Mouse (Mus musculus) forebrain, embryonic 14.5 days (tissue): ENCODE measurements around the gene Foxo6. TPM values are rescaled to one million over a fixed set of nuclear protein-coding genes. Genes with fewer than 3 reads are reported as not detected.
A peak's percentile ranks its signal among the peaks of the same experiment; 100 is the strongest.

Experiments
- ATAC-seq: fragments of 200-750 bp; cut with Nextera tagmentation; 2 replicates; pipeline ENCODE4 v1.8.0; 2017; ENCODE audit warnings: mild to moderate bottlenecking, moderate library complexity
- DNase-seq: peaks from one replicate; pipeline ENCODE4 v3.0.0-alpha.2; 2015; ENCODE audit warnings: low spot score
- H3K27ac ChIP-seq: fragments of 300-500 bp; sonication (generic); 2 replicates; pipeline ENCODE4 v1.5.1; 2014; ENCODE audit warnings: low read depth, mild to moderate bottlenecking, control low read depth, low read length, moderate library complexity
- H3K27me3 ChIP-seq: fragments of 300-500 bp; sonication (generic); replicated peaks from 2 replicates; pipeline ENCODE4 v1.6.1; 2014; ENCODE audit warnings: low read length, control low read depth, mixed read lengths; ENCODE audit not compliant: control insufficient read depth, insufficient read depth
- H3K36me3 ChIP-seq: fragments of 300-500 bp; sonication (generic); 2 replicates; pipeline ENCODE4 v1.6.1; 2014; ENCODE audit warnings: low read length, control low read depth; ENCODE audit not compliant: control insufficient read depth, insufficient read depth
- H3K4me1 ChIP-seq: fragments of 300-500 bp; sonication (generic); 2 replicates; pipeline ENCODE4 v1.6.1; 2014; ENCODE audit warnings: antibody characterized with exemption, low read length, control low read depth; ENCODE audit not compliant: control insufficient read depth, insufficient read depth
- H3K4me2 ChIP-seq: fragments of 300-500 bp; sonication (generic); 2 replicates; pipeline ENCODE4 v1.6.1; 2014; ENCODE audit warnings: mild to moderate bottlenecking, control low read depth, low read length
- H3K4me3 ChIP-seq: fragments of 300-500 bp; sonication (generic); 2 replicates; pipeline ENCODE4 v1.5.1; 2014; ENCODE audit warnings: low read depth, low read length, control low read depth
- H3K9ac ChIP-seq: fragments of 300-500 bp; sonication (generic); 2 replicates; pipeline ENCODE4 v1.6.1; 2014; ENCODE audit warnings: mild to moderate bottlenecking, low read length, control low read depth, moderate library complexity
- H3K9me3 ChIP-seq: fragments of 300-500 bp; sonication (generic); replicated peaks from 2 replicates; pipeline ENCODE4 v1.6.1; 2016; ENCODE audit warnings: low read length, control low read depth, mixed read lengths; ENCODE audit not compliant: control insufficient read depth
- whole genome bisulfite sequencing: fragments of 180-500 bp; shearing (Covaris S2); extraction: QIAGEN DNeasy Blood & Tissue Kit; methylation state at CpG from one replicate; pipeline ENCODE4 v1.1.7; 2014; 5-methylcytosine and 5-hydroxymethylcytosine counted together
- polyA plus RNA-seq: library from polyadenylated mRNA; unstranded; fragments of >200 nt; fragmentation: Nextera tagmentation; extraction: Ambion mirVana; gene quantifications from 2 replicates; pipeline ENCODE4 v1.2.1, GENCODE M21; 2014

Gene Foxo6
- polyA plus RNA-seq, 1 experiment from 2014 or later: 6.5 TPM

DNA sequence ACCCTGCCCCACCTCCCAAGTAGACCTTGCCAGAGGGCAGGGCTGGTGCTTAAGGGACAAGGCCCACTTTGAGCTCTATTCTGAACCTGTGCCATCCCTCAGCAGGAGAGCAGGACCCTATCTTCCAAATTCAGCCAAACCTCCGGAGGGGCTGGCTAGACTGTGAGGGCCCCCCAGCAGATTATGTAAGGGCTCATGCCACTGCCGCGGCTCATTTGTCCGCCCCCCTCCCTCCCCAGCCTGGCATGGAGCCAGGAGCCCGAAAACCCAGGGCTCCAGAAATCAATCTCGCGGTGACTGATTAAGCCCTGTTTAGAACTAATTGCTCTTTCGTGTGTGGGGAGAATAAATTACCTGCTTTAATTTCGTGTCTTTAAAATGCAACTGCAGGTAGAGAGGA is 17.7 kb downstream of the Foxo6 start:
- Histone ChIP-seq H3K27me3 (peaks cover 25% of the 10 kb centered on the region), H3K4me1 (peaks cover 74% of the 10 kb centered on the region), H3K9ac (peak overlapping the region; percentile 17; the same call in 1 of the 2 replicates), H3K4me3 (no peak overlapping the region), H3K36me3 (peaks cover 14% of the 10 kb centered on the region), H3K4me2 (peak overlapping the region; percentile 52; the same call in 1 of the 2 replicates), H3K9me3 (no peaks in the 10 kb centered on the region), H3K27ac (peak overlapping the region; percentile 78)
- under 1% methylated on average over 9 of the region's 9 CpGs for WGBS
- DNase-seq (peak; percentile 75), ATAC-seq (0 out of 2 replicates have a peak, but pooled peaks have one; percentile 8)

DNA sequence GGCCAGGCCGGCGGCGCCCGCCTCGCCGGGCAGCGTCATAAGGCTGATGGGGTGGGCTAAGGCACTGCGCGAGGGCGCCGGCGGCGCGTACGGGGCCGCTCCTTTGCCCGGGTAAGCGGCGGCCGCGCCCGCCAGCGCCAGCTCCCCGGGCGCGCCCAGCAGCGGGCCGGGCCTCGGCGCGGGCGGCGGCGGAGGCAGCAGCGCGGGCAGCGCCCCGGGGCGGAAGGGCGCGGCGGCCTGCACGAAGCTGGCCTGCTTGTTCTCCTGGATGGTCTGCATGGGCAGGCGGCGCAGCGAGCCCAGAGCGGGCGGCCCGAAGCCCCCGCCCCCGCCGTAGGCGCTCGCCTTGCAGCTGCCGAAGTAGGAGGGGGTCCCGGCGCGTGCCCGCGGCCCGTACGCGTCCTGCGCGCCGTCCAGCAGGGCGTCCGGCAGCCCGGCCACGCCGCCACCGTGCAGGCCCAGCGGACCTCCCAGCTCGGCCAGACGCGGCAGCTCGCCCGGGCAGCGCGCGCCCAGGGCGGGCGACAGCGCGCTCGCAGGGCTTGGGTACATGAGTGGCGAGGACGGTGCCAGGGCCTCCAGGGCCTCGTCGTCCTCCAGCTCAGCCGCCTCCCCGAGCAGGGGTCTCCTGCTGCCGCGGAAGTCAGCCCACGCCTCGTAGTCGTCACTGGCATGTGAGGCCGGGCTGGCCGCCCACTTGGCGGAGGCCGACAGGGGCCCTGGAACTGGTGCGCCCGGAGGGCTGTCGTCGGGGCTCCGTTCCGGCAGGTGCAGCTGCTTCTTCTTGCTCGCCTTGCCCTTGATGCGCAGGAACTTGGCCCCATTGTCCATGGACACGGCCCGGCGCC is 18.7 kb downstream of the Foxo6 start:
- Histone ChIP-seq H3K27ac (peak overlapping the region; percentile 78), H3K9ac (peak overlapping the region; percentile 58), H3K4me2 (peak overlapping the region; percentile 52), H3K4me3 (peak overlapping the region; percentile 25), H3K9me3 (no peaks in the 10 kb centered on the region), H3K27me3 (peaks cover 25% of the 10 kb centered on the region), H3K36me3 (peaks cover 14% of the 10 kb centered on the region), H3K4me1 (peaks cover 76% of the 10 kb centered on the region)
- ATAC-seq (peak; percentile 32), DNase-seq (peak; percentile 62)
- WGBS: 1% methylated on average over 96 of the region's 112 CpGs

DNA sequence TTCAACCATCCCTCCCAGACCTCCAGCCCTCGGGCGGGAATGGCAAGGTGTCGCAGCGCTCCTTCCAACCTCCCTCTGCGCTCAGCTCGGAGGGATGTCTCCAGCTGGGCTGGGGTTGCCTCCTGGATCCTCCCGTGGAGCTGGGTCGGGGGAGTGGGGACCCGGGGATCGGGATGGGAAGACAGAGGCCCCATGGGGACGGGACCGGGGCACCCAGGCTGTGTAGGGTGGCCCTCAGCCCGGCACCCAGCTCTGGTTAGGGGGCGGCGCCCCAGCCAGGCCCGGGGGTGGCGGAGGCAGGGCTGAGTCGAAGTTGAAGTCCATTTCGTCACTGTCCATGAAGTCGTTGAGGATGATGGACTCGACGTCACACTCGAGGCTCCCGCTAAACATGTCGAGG is 19.5 kb downstream of the Foxo6 start:
- DNase-seq: no peak
- H3K9me3 ChIP-seq: no peaks in the 10 kb centered on the region
- no peak for ATAC-seq
- peak overlapping the region; percentile 25 for H3K4me3 ChIP-seq
- 20% methylated on average over 25 of the region's 25 CpGs for WGBS
- H3K27ac ChIP-seq: peak overlapping the region; percentile 78; the same call in 1 of the 2 replicates
- peak overlapping the region; percentile 52 for H3K4me2 ChIP-seq
- peak overlapping the region; percentile 58 for H3K9ac ChIP-seq
- H3K36me3 ChIP-seq: peaks cover 14% of the 10 kb centered on the region
- H3K27me3 ChIP-seq: peaks cover 25% of the 10 kb centered on the region
- H3K4me1 ChIP-seq: peaks cover 79% of the 10 kb centered on the region

DNA sequence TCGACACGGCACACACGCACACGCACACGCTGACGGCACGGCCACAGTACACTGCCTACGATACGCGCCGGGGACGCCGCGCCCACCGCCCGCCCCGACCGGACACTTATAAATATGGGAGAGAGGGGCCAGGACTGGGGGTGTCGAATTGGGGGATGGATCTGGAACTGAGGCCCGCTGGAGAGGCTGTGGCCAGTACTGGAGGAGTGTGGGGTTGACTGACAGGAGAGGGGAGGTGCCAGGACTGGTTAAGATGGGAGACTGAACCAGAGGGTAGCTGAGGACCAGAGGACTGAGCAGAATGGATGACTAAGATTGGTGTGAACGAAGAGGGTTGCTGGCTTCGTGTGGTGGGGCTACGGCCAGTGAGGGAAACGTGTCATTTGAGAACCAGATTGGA is 20.0 kb downstream of the Foxo6 start:
- Histone ChIP-seq H3K4me2 (no peak overlapping the region; the same call in 1 of the 2 replicates), H3K27ac (no peak overlapping the region), H3K9me3 (no peaks in the 10 kb centered on the region), H3K4me3 (no peak overlapping the region), H3K27me3 (peaks cover 25% of the 10 kb centered on the region), H3K9ac (peak overlapping the region; percentile 58; the same call in 1 of the 2 replicates), H3K36me3 (peaks cover 14% of the 10 kb centered on the region), H3K4me1 (peaks cover 79% of the 10 kb centered on the region)
- DNase-seq (no peak), ATAC-seq (no peak)
- WGBS: 42% methylated on average over 24 of the region's 24 CpGs

DNA sequence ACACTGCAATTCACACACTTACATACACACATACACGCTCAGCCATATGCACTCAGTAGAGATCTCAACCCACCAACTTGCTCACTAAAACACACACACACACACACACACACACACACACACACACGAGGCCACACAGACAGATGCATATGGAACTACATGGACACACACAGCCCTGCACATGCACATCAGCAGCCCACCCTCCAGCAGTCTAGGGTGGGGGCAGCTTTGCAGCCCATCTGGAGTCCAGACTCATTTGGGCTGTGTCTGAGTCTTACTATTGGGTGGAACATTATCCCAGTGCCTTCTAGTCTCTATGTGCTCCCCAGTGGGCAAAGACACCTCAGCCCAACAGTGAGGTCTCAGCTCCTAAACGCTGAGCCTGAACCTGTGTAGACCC is 23.0 kb downstream of the Foxo6 start:
- ATAC-seq (no peak), DNase-seq (no peak)
- WGBS: 59% methylated on average over 3 of the region's 3 CpGs
- H3K4me3 ChIP-seq: no peak overlapping the region
- peaks cover 19% of the 10 kb centered on the region; the same call in 1 of the 2 replicates for H3K27me3 ChIP-seq
- H3K36me3 ChIP-seq: peaks cover 14% of the 10 kb centered on the region
- peaks cover 79% of the 10 kb centered on the region for H3K4me1 ChIP-seq
- no peak overlapping the region for H3K4me2 ChIP-seq
- H3K9ac ChIP-seq: no peak overlapping the region
- H3K27ac ChIP-seq: peak overlapping the region; percentile 86
- no peaks in the 10 kb centered on the region for H3K9me3 ChIP-seq

DNA sequence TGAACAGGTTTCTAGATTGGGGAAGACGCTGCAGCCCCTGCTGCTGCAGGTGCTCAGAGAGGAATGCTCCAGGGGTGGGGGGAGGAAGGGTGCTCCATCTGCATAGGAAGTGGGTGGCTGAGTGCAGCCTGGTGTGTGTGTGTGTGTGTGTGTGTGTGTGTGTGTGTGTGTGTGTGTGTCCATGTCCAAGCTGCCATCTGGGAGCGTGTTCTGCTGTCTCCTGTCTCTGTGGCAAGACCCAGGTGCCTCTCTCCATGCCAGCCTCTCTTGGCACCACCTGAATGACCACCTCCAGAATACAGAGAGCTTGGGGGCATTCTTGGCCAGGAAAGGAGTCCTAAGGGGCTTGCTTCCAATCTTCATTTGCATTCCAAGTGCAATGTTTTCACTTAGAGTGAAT is 24.4 kb downstream of the Foxo6 start:
- H3K36me3 ChIP-seq: peaks cover 5% of the 10 kb centered on the region
- DNase-seq (peak; percentile 71), ATAC-seq (peak; percentile 16)
- no peak overlapping the region for H3K4me3 ChIP-seq
- peaks cover 15% of the 10 kb centered on the region; the same call in 1 of the 2 replicates for H3K27me3 ChIP-seq
- H3K27ac ChIP-seq: peak overlapping the region; percentile 86
- no peaks in the 10 kb centered on the region for H3K9me3 ChIP-seq
- WGBS: 11% methylated on average over 2 of the region's 2 CpGs
- no peak overlapping the region for H3K9ac ChIP-seq
- peak overlapping the region; percentile 14; the same call in 1 of the 2 replicates for H3K4me2 ChIP-seq
- peaks cover 70% of the 10 kb centered on the region for H3K4me1 ChIP-seq

DNA sequence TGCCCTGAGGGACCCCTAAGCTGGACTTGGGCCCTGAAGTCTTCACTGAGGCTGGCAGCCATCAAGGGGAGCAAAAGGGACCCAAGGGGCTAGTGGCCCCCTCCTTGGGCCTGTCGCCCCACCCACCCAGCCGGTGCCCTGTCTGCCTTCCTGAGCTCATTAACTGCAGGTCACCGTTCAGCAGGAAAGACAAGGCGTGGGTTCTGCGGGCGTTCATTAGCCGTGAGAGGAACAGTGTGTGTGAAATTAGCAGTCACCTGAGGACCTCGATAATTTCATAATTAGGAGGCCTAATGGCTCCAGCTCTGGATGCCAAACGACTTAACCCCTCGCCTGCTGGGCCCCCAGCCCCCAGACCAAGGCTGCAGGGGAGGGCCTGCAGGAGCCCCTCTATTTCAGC is 24.9 kb downstream of the Foxo6 start:
- H3K4me2 ChIP-seq: peak overlapping the region; percentile 14; the same call in 1 of the 2 replicates
- H3K36me3 ChIP-seq: no peaks in the 10 kb centered on the region; the same call in 1 of the 2 replicates
- H3K4me3 ChIP-seq: no peak overlapping the region
- H3K9me3 ChIP-seq: no peaks in the 10 kb centered on the region
- peaks cover 11% of the 10 kb centered on the region; the same call in 1 of the 2 replicates for H3K27me3 ChIP-seq
- ATAC-seq (peak; percentile 16), DNase-seq (peak; percentile 68)
- H3K27ac ChIP-seq: peak overlapping the region; percentile 86
- 4% methylated on average over 10 of the region's 10 CpGs for WGBS
- peak overlapping the region; percentile 18; the same call in 1 of the 2 replicates for H3K9ac ChIP-seq
- peaks cover 65% of the 10 kb centered on the region for H3K4me1 ChIP-seq

DNA sequence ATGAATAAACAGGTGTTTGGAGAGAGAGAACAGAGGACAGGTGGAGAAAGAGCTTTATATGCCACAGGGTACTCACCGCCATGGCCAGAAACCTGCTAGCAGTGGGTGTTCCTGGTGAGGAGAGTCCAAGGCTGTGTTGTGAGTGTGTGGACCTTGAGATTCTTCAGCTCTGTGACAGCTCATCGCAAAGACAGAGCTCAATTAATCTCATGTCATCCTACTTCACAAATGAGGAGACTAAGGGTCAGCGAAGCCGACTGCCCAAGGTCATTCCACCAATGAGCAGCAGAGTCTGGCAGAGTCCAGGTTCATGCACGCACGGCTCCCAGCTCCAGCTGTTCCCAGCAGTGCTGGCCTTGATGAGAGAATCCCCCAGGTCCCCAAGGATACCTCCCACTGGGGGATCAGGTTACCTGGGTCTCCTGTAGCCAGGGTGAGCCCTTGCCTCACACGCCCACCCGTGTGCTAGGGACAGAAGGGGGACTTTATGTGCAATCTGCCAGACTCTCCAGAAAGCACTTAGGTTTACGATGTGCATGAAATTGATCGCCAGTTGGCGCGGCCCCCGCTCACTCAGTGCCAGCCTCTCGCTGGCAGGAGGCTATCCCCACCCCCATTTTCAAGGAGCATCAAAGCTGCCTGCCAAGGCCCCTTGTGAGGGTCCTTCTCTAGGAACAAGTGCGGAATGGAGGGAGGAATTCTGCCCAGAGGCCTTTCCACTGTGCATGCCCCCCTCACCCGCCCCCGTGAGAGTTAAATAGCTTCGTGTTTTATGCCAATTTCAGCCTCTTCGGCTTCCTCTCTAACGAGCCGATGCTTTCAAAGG is 27.6 kb downstream of the Foxo6 start:
- Histone ChIP-seq H3K4me2 (peak overlapping the region; percentile 33), H3K27ac (peak overlapping the region; percentile 83), H3K4me3 (no peak overlapping the region), H3K9ac (peak overlapping the region; percentile 13; the same call in 1 of the 2 replicates), H3K4me1 (peaks cover 77% of the 10 kb centered on the region), H3K27me3 (no peaks in the 10 kb centered on the region), H3K36me3 (no peaks in the 10 kb centered on the region), H3K9me3 (no peaks in the 10 kb centered on the region)
- peak; percentile 75 for ATAC-seq
- WGBS: 10% methylated on average over 21 of the region's 21 CpGs
- DNase-seq: peak; percentile 93
